Mouse (Mus musculus) liver, adult 2 months (tissue): ENCODE data around the gene Fkbp4. TPM values are rescaled to one million over a fixed set of nuclear protein-coding genes. Genes with fewer than 3 reads are reported as not detected.

Experiments
- DNase-seq: peaks from one replicate; pipeline ENCODE4 v3.0.0-alpha.2; 2011; ENCODE audit warnings: low read depth, low spot score; ENCODE audit errors: extremely low read depth
- H3K27ac ChIP-seq: fragments of 200-500 bp; replicated peaks from 2 replicates; pipeline ENCODE4 v1.5.1; 2012; ENCODE audit warnings: low read depth, mild to moderate bottlenecking, control low read depth, inconsistent platforms, low read length; ENCODE audit not compliant: insufficient read depth
- H3K27me3 ChIP-seq: fragments of 200-500 bp; 2 replicates; pipeline ENCODE4 v1.6.1; 2012; ENCODE audit warnings: mild to moderate bottlenecking, moderate library complexity, low read length, inconsistent platforms; ENCODE audit not compliant: control insufficient read depth, insufficient read depth
- H3K36me3 ChIP-seq: fragments of 200-500 bp; 2 replicates; pipeline ENCODE4 v1.6.1; 2012; ENCODE audit warnings: low read length, inconsistent platforms; ENCODE audit not compliant: control insufficient read depth, insufficient read depth
- H3K4me1 ChIP-seq: fragments of 200-500 bp; 2 replicates; pipeline ENCODE4 v1.6.1; 2011; ENCODE audit warnings: low read length; ENCODE audit not compliant: control insufficient read depth, insufficient read depth
- H3K4me3 ChIP-seq: fragments of 200-500 bp; 2 replicates; pipeline ENCODE4 v1.5.1; 2011; ENCODE audit warnings: low read depth, mild to moderate bottlenecking, control low read depth, low read length, moderate library complexity; ENCODE audit not compliant: insufficient read depth
- H3K79me2 ChIP-seq: fragments of 200-500 bp; 2 replicates; pipeline ENCODE4 v1.6.1; 2012; ENCODE audit warnings: inconsistent platforms, mild to moderate bottlenecking, low read length, moderate library complexity; ENCODE audit not compliant: control insufficient read depth, insufficient read depth
- H3K9ac ChIP-seq: fragments of 200-500 bp; 2 replicates; pipeline ENCODE4 v1.6.1; 2012; ENCODE audit warnings: low read depth, mild to moderate bottlenecking, control low read depth, inconsistent platforms, low read length
- CTCF ChIP-seq: fragments of 200-500 bp; IDR thresholded peaks from 2 replicates; pipeline ENCODE4 v1.5.1; 2011; ENCODE audit warnings: low read depth, low read length, control low read depth
- POLR2A ChIP-seq: fragments of 200-500 bp; IDR thresholded peaks from 2 replicates; pipeline ENCODE4 v1.6.1; 2011; ENCODE audit warnings: low read length, control low read depth; ENCODE audit not compliant: insufficient read depth; ENCODE audit errors: extremely low read depth
- WGBS: fragments of 180-500 bp; shearing (Covaris S2); methylation state at CpG from one replicate; pipeline ENCODE4 v1.1.7; 2018; 5-methylcytosine and 5-hydroxymethylcytosine counted together
- polyA plus RNA-seq: library from polyadenylated mRNA; depleted of rRNA; stranded (reverse); fragments of >200 nt; gene quantifications from 2 replicates; pipeline ENCODE4 v1.2.3, GENCODE M21; 2012
- total RNA-seq: library from RNA; depleted of rRNA; stranded (reverse); fragments of >200 nt; gene quantifications from 2 replicates; pipeline ENCODE4 v1.2.3, GENCODE M21; 2014

The Fkbp4 gene
- total and polyA plus RNA-seq, 2 experiments = 99.8 to 150 TPM

DNA sequence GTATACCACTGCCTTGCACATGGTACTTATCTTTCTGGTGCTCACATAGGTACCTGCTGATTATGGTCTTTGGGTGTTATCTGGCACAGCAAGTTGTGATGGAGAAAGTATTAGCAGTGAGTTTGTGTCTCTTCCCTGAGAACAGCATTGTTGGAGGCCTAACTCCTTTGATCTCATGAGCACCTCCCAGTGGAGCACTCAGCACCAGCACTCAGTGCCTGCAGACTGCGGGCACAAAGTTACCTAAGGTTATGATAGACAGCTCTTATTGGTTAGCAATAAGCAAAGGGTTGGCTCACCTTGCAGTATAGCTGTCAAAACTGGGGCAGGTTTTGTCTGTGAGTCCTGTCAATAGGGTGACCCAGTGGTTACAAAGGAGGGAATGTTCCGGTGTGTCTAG is 1.8 kb upstream of the Fkbp4 start:
- Histone ChIP-seq H3K79me2 (no peaks in the 10 kb centered on the region; the same call in 1 of the 2 replicates), H3K36me3 (peaks cover 2% of the 10 kb centered on the region; the same call in 1 of the 2 replicates), H3K27me3 (no peaks in the 10 kb centered on the region), H3K27ac (no peak overlapping the region), H3K4me3 (no peak overlapping the region), H3K4me1 (peaks cover 17% of the 10 kb centered on the region), H3K9ac (no peak overlapping the region)
- DNase-seq = no peak
- TF ChIP-seq CTCF = peak; percentile 19; the same call in 1 of the 2 replicates
- TF ChIP-seq POLR2A = no peak
- WGBS = 90% methylated on average over 2 of the region's 2 CpGs

DNA sequence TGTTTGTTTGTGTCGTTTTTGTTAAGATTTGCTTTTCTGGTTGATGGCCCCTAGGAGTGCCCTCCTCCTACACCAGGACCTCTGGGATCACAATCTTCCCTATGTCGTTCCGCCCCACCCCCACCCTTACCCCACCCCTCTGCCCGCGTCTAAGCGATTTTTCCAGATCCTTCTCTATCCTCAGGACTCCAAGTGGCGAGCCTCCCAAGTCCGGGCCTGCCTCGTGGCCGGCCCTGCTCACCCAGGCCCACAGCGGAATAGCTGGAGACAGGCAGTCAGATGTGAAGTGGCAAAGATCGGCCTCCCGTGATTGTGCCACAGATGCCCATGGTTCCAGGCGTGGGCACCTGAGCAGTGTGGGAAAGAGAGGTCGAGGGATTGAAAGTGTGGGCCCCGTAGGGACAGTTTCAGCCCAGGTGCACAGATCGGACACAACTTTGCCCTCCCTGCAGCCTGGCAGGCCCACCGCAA is 429 bp upstream of the Fkbp4 start:
- no peak for TF ChIP-seq POLR2A
- TF ChIP-seq CTCF = no peak
- peak overlapping the region; percentile 92 for H3K4me3 ChIP-seq
- peaks cover 13% of the 10 kb centered on the region; the same call in 1 of the 2 replicates for H3K36me3 ChIP-seq
- H3K4me1 ChIP-seq = peaks cover 19% of the 10 kb centered on the region
- peak overlapping the region; percentile 61 for H3K27ac ChIP-seq
- no peaks in the 10 kb centered on the region; the same call in 1 of the 2 replicates for H3K79me2 ChIP-seq
- no peak for DNase-seq
- H3K27me3 ChIP-seq = no peaks in the 10 kb centered on the region
- peak overlapping the region; percentile 49 for H3K9ac ChIP-seq
- 23% methylated on average over 18 of the region's 18 CpGs for WGBS

DNA sequence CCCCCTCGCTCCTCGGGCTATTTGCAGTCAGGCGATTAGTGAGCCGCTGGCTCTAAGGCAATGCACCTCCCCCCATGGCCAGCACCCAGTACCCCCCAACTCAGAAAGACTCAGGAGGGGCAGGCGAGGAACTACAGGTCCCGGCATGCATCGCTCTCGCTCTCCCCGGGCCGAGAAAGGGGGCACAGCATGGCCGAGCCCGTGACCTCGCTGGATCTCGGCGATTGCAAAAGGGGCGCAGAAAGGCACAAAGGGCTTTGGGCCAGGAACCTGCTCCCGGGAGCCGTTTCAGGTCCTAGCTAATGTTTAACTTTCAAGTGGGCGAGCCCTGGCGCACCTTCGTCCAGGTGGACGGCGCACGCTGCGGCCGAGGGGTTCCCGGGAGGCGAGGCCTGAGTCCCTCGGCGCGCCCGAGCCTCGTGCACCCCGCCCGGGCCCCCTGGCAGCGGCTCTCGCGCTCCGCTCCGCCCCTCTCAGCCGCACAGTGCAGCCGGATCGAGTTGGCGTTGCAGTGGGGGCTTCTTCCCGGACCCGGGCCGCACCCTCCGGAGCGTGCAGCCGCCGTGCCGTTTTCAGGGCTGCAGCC is 653 bp downstream of the Fkbp4 start:
- H3K79me2 ChIP-seq = no peaks in the 10 kb centered on the region; the same call in 1 of the 2 replicates
- WGBS = under 1% methylated on average over 50 of the region's 52 CpGs
- H3K27ac ChIP-seq = peak overlapping the region; percentile 96
- H3K4me3 ChIP-seq = peak overlapping the region; percentile 92
- TF ChIP-seq POLR2A (0 out of 2 replicates have a peak, but pooled peaks have one; percentile 19), CTCF (no peak)
- DNase-seq = peak; percentile 87
- H3K36me3 ChIP-seq = peaks cover 24% of the 10 kb centered on the region
- peaks cover 19% of the 10 kb centered on the region for H3K4me1 ChIP-seq
- peak overlapping the region; percentile 96 for H3K9ac ChIP-seq
- H3K27me3 ChIP-seq = no peaks in the 10 kb centered on the region

DNA sequence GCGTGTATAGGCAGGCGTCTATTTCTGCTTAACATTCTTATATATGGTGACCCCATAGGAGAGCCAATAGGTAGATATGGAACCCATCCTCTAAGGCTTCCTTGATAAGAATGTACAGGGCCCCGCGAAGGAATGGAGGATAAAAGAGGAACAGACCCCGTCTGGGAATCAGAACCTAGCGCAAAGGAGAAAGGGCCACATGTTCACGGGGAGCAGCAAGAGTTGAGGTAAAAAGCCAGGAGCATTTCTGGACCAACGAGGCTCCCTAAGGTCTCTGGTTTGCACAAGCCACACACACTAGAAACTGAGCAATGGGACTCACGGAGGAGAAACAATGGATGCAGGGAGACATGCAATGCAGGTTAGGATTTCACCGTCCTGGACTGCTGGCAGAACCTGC is 1.2 kb downstream of the Fkbp4 start:
- H3K27me3 ChIP-seq = no peaks in the 10 kb centered on the region
- peaks cover 19% of the 10 kb centered on the region for H3K4me1 ChIP-seq
- H3K79me2 ChIP-seq = no peaks in the 10 kb centered on the region; the same call in 1 of the 2 replicates
- TF ChIP-seq POLR2A (no peak), CTCF (no peak)
- 7% methylated on average over 10 of the region's 10 CpGs for whole genome bisulfite sequencing
- no peak for DNase-seq
- H3K9ac ChIP-seq = peak overlapping the region; percentile 96
- peaks cover 29% of the 10 kb centered on the region for H3K36me3 ChIP-seq
- peak overlapping the region; percentile 92 for H3K4me3 ChIP-seq
- peak overlapping the region; percentile 95 for H3K27ac ChIP-seq

DNA sequence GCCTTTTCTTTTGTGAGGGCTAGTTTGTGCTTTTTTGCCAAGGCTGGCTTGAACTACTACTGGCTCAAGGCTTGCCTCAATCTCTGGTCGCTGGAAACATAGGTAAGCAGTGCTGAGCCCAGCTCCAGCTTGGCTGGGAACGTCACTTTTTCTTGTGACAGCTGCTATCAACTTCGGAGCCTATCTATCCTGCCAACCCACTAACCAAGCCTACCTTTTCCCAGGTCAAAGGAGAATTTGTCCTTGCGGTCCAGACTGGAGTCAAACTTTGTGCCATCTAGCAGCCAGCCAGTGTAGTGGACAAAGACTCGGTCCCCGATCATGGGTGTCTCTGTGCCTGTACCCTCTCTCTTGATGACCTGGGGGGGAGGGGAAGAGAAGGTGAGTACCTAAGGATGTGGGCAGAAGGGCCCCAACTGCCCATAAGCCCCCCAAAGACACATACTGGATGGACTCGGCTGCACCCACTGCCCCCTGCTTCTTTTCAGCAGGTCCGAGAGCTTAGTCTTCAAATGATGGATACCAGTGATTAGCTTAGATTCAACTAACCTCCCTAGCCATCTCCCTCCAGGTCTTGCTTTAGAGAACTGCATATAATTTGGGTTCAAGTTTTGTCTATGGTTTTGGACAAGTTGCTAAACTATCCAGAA is 2.0 kb downstream of the Fkbp4 start:
- no peak for TF ChIP-seq CTCF
- TF ChIP-seq POLR2A = no peak
- Histone ChIP-seq H3K9ac (peak overlapping the region; percentile 96), H3K36me3 (peaks cover 36% of the 10 kb centered on the region), H3K79me2 (no peaks in the 10 kb centered on the region; the same call in 1 of the 2 replicates), H3K27ac (peak overlapping the region; percentile 95), H3K4me1 (peaks cover 19% of the 10 kb centered on the region), H3K27me3 (no peaks in the 10 kb centered on the region), H3K4me3 (peak overlapping the region; percentile 31)
- 30% methylated on average over 8 of the region's 8 CpGs for WGBS
- peak; percentile 92 for DNase-seq
